In genomic region chr8:94787524-94788501, GRCm38 (mm10) we compare ENCODE assay signal across 9 mouse cellular contexts. TPM values are rescaled to one million over a fixed set of nuclear protein-coding genes. Genes with fewer than 3 reads are reported as not detected.
DNase-seq lines count a peak whose midpoint lies in the region; ATAC-seq and TF ChIP-seq lines count a peak whose summit lies in the region.
"Had no signal": no experiment of that assay in that cellular context is flagged by ENCODE, and none has a peak within 500 bp of the region (broad histone marks: within the 10 kb centered on the region; RNA-seq: fewer than 3 reads in every experiment).

No protein-coding gene starts in this region.

- no peak overlapping the region for H3K27ac ChIP-seq in hindbrain, embryonic 16.5 days (ENCODE audit: low read depth, low read length)
- no peak overlapping the region for H3K27ac ChIP-seq in hindbrain, embryonic 10.5 days
- no peak overlapping the region for H3K27ac ChIP-seq in thymus, adult 2 months (ENCODE audit: control insufficient read depth, insufficient read depth, low read length)

- no peaks in the 10 kb centered on the region for H3K9me3 ChIP-seq in hindbrain, embryonic 16.5 days (ENCODE audit: control insufficient read depth, low read length)
- H3K9me3 ChIP-seq in hindbrain, embryonic 10.5 days: no peaks in the 10 kb centered on the region

- H3K4me3 ChIP-seq in hindbrain, embryonic 16.5 days (ENCODE audit: low read length): no peak overlapping the region
- H3K4me3 ChIP-seq in hindbrain, embryonic 10.5 days: no peak overlapping the region
- H3K4me3 ChIP-seq in thymus, adult 2 months (ENCODE audit: control insufficient read depth, insufficient read depth, low read length): no peak overlapping the region

- H3K9ac ChIP-seq in hindbrain, embryonic 16.5 days (ENCODE audit: low read depth, low read length): no peak overlapping the region

- H3K4me2 ChIP-seq in hindbrain, embryonic 16.5 days (ENCODE audit: low read length): no peak overlapping the region

- ATAC-seq in hindbrain, embryonic 16.5 days: peak; percentile 40; the same call in 1 of the 2 replicates

- WGBS in hindbrain, embryonic 16.5 days: 65% methylated on average over 15 of the region's 15 CpGs
- WGBS in hindbrain, embryonic 10.5 days: 72% methylated on average over 15 of the region's 15 CpGs
- WGBS in thymus, adult 2 months: 89% methylated on average over 15 of the region's 15 CpGs

- H3K36me3 ChIP-seq in hindbrain, embryonic 16.5 days (ENCODE audit: control insufficient read depth, insufficient read depth, low read length): no peaks in the 10 kb centered on the region
- H3K36me3 ChIP-seq in hindbrain, embryonic 10.5 days: no peaks in the 10 kb centered on the region
- no peaks in the 10 kb centered on the region for H3K36me3 ChIP-seq in thymus, adult 2 months (ENCODE audit: control insufficient read depth, insufficient read depth, low read length)

- H3K4me1 ChIP-seq in hindbrain, embryonic 16.5 days (ENCODE audit: control insufficient read depth, insufficient read depth, low read depth, low read length): no peaks in the 10 kb centered on the region
- peaks cover 4% of the 10 kb centered on the region for H3K4me1 ChIP-seq in hindbrain, embryonic 10.5 days (replicated peaks)
- H3K4me1 ChIP-seq in thymus, adult 2 months (replicated peaks; ENCODE audit: control insufficient read depth, insufficient read depth, low read length): no peaks in the 10 kb centered on the region

- H3K27me3 ChIP-seq in hindbrain, embryonic 16.5 days (replicated peaks; ENCODE audit: control insufficient read depth, insufficient read depth, low read length): no peaks in the 10 kb centered on the region
- H3K27me3 ChIP-seq in hindbrain, embryonic 10.5 days (ENCODE audit: insufficient read depth, poor library complexity, severe bottlenecking): no peaks in the 10 kb centered on the region
- H3K27me3 ChIP-seq in thymus, adult 2 months (ENCODE audit: control insufficient read depth, insufficient read depth, low read length): no peaks in the 10 kb centered on the region

- TF ChIP-seq CTCF in thymus, adult 2 months (IDR thresholded peaks at IDR 0.05; ENCODE audit: borderline replicate concordance, control insufficient read depth, extremely low read depth, insufficient read depth, low read length, poor library complexity): no peak

- no peak for DNase-seq in hindbrain, embryonic 10.5 days (ENCODE audit: low spot score)
- DNase-seq in c-Kit-positive CD71-positive TER-119-negative erythroid progenitor cells, embryonic 14.5 days (ENCODE audit: low read depth): peak; percentile 69
- DNase-seq in kidney, adult 9 months: peak; percentile 83
- peak; percentile 34 to 79 for DNase-seq in lung, postnatal 4 days
- no peak for DNase-seq in cerebellum, postnatal 25 days
- no peak for DNase-seq in thymus, adult 2 months
- no peak for DNase-seq in cerebellum, postnatal 36 days

- TF ChIP-seq POLR2A in thymus, adult 2 months (IDR thresholded peaks at IDR 0.05; ENCODE audit: control insufficient read depth, extremely low read depth, insufficient read depth, low read length, poor library complexity): no peak

RNA-seq across cellular contexts. Expression of gene Cx3cl1, which starts 16.0 kb away (rescaled TPM):
- 61.2 and 62.0 TPM in 2 replicates for polyA plus RNA-seq in hindbrain, embryonic 16.5 days (2015; fragmentation: Nextera tagmentation; extraction: Ambion mirVana)
- polyA plus RNA-seq in hindbrain, embryonic 10.5 days (2016; fragmentation: Nextera tagmentation; extraction: Ambion mirVana): 12.2 and 13.3 TPM in 2 replicates
- 31.0 and 33.8 TPM in 2 replicates for polyA plus RNA-seq in thymus, adult 2 months (2012; rRNA removed)

RNA-seq across cellular contexts. Expression of gene Ccl17, which starts 22.4 kb away (rescaled TPM):
- polyA plus RNA-seq in hindbrain, embryonic 16.5 days (2015; fragmentation: Nextera tagmentation; extraction: Ambion mirVana): 0.79 and 0.80 TPM in 2 replicates
- polyA plus RNA-seq in hindbrain, embryonic 10.5 days (2016; fragmentation: Nextera tagmentation; extraction: Ambion mirVana): not detected in 2 replicates
- 8.0 and 15.7 TPM in 2 replicates for polyA plus RNA-seq in thymus, adult 2 months (2012; rRNA removed)
- polyA plus RNA-seq: intestine, embryonic 14.5 days had no signal

RNA-seq across cellular contexts. Expression of gene Ccl22, which starts 42.4 kb away (rescaled TPM):
- polyA plus RNA-seq in hindbrain, embryonic 16.5 days (2015; fragmentation: Nextera tagmentation; extraction: Ambion mirVana): not detected in 2 replicates
- polyA plus RNA-seq in hindbrain, embryonic 10.5 days (2016; fragmentation: Nextera tagmentation; extraction: Ambion mirVana): not detected in 2 replicates
- polyA plus RNA-seq in thymus, adult 2 months (2012; rRNA removed): 109 and 122 TPM in 2 replicates
- polyA plus RNA-seq: intestine, embryonic 14.5 days had no signal

RNA-seq across cellular contexts. Expression of gene Coq9, which starts 50.3 kb away (rescaled TPM):
- 67.7 and 69.8 TPM in 2 replicates for polyA plus RNA-seq in hindbrain, embryonic 16.5 days (2015; fragmentation: Nextera tagmentation; extraction: Ambion mirVana)
- polyA plus RNA-seq in hindbrain, embryonic 10.5 days (2016; fragmentation: Nextera tagmentation; extraction: Ambion mirVana): 52.2 and 52.3 TPM in 2 replicates
- 166 and 176 TPM in 2 replicates for polyA plus RNA-seq in thymus, adult 2 months (2012; rRNA removed)

RNA-seq across cellular contexts. Expression of gene Ciapin1, which starts 50.3 kb away (rescaled TPM):
- polyA plus RNA-seq in hindbrain, embryonic 16.5 days (2015; fragmentation: Nextera tagmentation; extraction: Ambion mirVana): 190 and 191 TPM in 2 replicates
- 181 and 194 TPM in 2 replicates for polyA plus RNA-seq in hindbrain, embryonic 10.5 days (2016; fragmentation: Nextera tagmentation; extraction: Ambion mirVana)
- 49.2 and 53.5 TPM in 2 replicates for polyA plus RNA-seq in thymus, adult 2 months (2012; rRNA removed)

Comparison
In these comparisons a context has a peak if more than half of its experiments do, and no peak if none do; other contexts are left out.
1. DNase-seq: peak in c-Kit-positive CD71-positive TER-119-negative erythroid progenitor cells, embryonic 14.5 days (single experiment), kidney, adult 9 months (single experiment) and lung, postnatal 4 days (2 of 2); none in hindbrain, embryonic 10.5 days (single experiment), cerebellum, postnatal 25 days (0 of 2), thymus, adult 2 months (single experiment) and cerebellum, postnatal 36 days (0 of 2).
2. RNA of gene Ccl22, which starts 42.4 kb away (polyA plus RNA-seq): 109 to 122 TPM in thymus, adult 2 months; not detected in hindbrain, embryonic 16.5 days and not detected in hindbrain, embryonic 10.5 days; every median in the first group is over 100 times any median in the second.